Mouse (Mus musculus): ENCODE measurements at regions not wholly inside any gene's neighbourhood (a gene's known extent, or its start where the extent isn't known, plus 50 kb on each side); places are given as distances from the start of the nearest gene placed in this dataset.
"Not testable (repeated sequence)": the region's sequence is repeated elsewhere in the genome, so short reads cannot be mapped to it uniquely, and the experiment has no call there.

- H3K4me2 ChIP-seq (ENCODE audit: low read depth, low read length, poor library complexity, severe bottlenecking), result no peak overlapping the region
Measured at GRCm38 (mm10) chr10:123919054-123919453, 655.3 kb downstream of the Fam19a2 start.

GRCm38 (mm10) chr10:123929955-123930354, 666.2 kb downstream of the Fam19a2 start:
- H3K27me3 ChIP-seq (ENCODE audit: insufficient read depth, low read length), result no peaks in the 10 kb centered on the region
- no peaks in the 10 kb centered on the region for H3K9me3 ChIP-seq (ENCODE audit: low read length)
- H3K4me1 ChIP-seq (ENCODE audit: insufficient read depth, low read length), result no peaks in the 10 kb centered on the region
- no peak overlapping the region for H3K27ac ChIP-seq (ENCODE audit: low read depth, low read length)
- 67% methylated on average over 1 of the region's 1 CpGs for WGBS
- no peak overlapping the region for H3K9ac ChIP-seq (replicated peaks; ENCODE audit: low read length, poor library complexity, severe bottlenecking)
- H3K4me3 ChIP-seq (ENCODE audit: low read depth, low read length), result no peak overlapping the region
- no peak for TF ChIP-seq CTCF (IDR thresholded peaks at IDR 0.05)
- ATAC-seq (ENCODE audit: low FRiP score) (no peak), DNase-seq (ENCODE audit: low spot score) (no peak)
- no peaks in the 10 kb centered on the region for H3K36me3 ChIP-seq (ENCODE audit: insufficient read depth, low read length)
- no peak overlapping the region for H3K4me2 ChIP-seq (ENCODE audit: low read depth, low read length, poor library complexity, severe bottlenecking)

More at GRCm38 (mm10) chr10:123919054-123919453, 655.3 kb downstream of the Fam19a2 start:
- Histone ChIP-seq H3K9ac (replicated peaks; ENCODE audit: low read length, poor library complexity, severe bottlenecking) (no peak overlapping the region), H3K4me3 (ENCODE audit: low read depth, low read length) (no peak overlapping the region), H3K9me3 (ENCODE audit: low read length) (no peaks in the 10 kb centered on the region), H3K36me3 (ENCODE audit: insufficient read depth, low read length) (no peaks in the 10 kb centered on the region), H3K27ac (ENCODE audit: low read depth, low read length) (no peak overlapping the region), H3K27me3 (ENCODE audit: insufficient read depth, low read length) (no peaks in the 10 kb centered on the region), H3K4me1 (ENCODE audit: insufficient read depth, low read length) (no peaks in the 10 kb centered on the region)
- no peak for DNase-seq (ENCODE audit: low spot score)
- ATAC-seq (ENCODE audit: low FRiP score), result no peak
- TF ChIP-seq CTCF (IDR thresholded peaks at IDR 0.05), result no peak

- not testable (repeated sequence) for H3K4me3 ChIP-seq (ENCODE audit: low read depth, low read length); ATAC-seq (ENCODE audit: low FRiP score); H3K27me3 ChIP-seq (ENCODE audit: insufficient read depth, low read length); H3K4me2 ChIP-seq (ENCODE audit: low read depth, low read length, poor library complexity, severe bottlenecking); DNase-seq (ENCODE audit: low spot score); H3K27ac ChIP-seq (ENCODE audit: low read depth, low read length); H3K4me1 ChIP-seq (ENCODE audit: insufficient read depth, low read length); H3K36me3 ChIP-seq (ENCODE audit: insufficient read depth, low read length); H3K9ac ChIP-seq (replicated peaks; ENCODE audit: low read length, poor library complexity, severe bottlenecking); H3K9me3 ChIP-seq (ENCODE audit: low read length)
- WGBS, result 82% methylated on average over 4 of the region's 4 CpGs
Measured at GRCm38 (mm10) chr10:123938732-123939131, 674.9 kb downstream of the Fam19a2 start.
